Mouse (Mus musculus) embryonic fibroblast, embryonic 13.5 days (primary cell): ENCODE data around the gene Baz2b.

Experiments
- CTCF ChIP-seq: IDR thresholded peaks from 2 replicates; pipeline ENCODE4 v1.5.1; 2011; ENCODE audit warnings: mild to moderate bottlenecking, control low read depth, low read length, moderate library complexity, borderline replicate concordance; ENCODE audit not compliant: insufficient read depth
- POLR2A ChIP-seq: IDR thresholded peaks from 2 replicates; pipeline ENCODE4 v1.6.1; 2011; ENCODE audit warnings: low read depth, mild to moderate bottlenecking, control low read depth, low read length, moderate library complexity

DNA sequence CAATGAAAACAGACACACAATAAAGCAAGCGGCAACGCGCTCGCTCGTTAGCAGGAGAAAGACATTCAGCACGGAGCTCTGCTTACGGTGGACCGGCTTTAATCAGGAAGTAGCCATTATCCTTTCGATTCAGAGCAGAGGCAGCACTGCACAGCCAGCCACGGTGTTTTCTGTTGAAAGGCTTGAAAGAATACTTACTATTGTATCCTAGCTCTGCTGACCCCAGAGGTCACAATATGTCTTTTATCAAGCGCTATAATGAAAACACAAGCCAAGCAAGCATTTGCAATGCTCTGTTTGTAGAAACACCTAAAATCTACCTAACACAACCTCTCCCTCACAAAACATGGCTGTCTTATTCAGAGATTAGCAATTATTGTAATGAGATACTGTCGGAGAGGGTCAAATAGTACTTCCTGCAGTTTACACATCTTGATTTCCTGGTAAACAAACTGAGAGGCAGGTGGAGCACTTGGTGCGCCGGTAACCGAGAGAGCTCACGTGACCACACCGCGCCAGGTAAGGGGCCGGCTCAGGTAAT, 172.6 kb downstream of the Baz2b start:
- no peak for TF ChIP-seq POLR2A
- TF ChIP-seq CTCF: no peak
